Mouse (Mus musculus) adrenal gland, adult 8-10 months (tissue): Measurements from ENCODE around the gene Gnai2. TPM values are rescaled to one million over a fixed set of nuclear protein-coding genes. Genes with fewer than 3 reads are reported as not detected.

ENCODE experiments used
- DNase-seq: peaks from one replicate; pipeline ENCODE4 v3.0.0; 2022
- total RNA-seq, 4 experiments: library from RNA; stranded (reverse); gene quantifications; 2 replicates each; pipeline ENCODE4 v1.2.4; 2022

The Gnai2 gene
- total RNA-seq, 4 experiments from 2014 or later: 229 to 382 (median 295) TPM

- DNase-seq: no peak
Observed at GRCm38 (mm10) chr9:107608741-107609432, 26.3 kb downstream of the Gnai2 start, which contains the start of gene Sema3b. Sema3b (minus strand) TSS chr9:107609229.

DNA sequence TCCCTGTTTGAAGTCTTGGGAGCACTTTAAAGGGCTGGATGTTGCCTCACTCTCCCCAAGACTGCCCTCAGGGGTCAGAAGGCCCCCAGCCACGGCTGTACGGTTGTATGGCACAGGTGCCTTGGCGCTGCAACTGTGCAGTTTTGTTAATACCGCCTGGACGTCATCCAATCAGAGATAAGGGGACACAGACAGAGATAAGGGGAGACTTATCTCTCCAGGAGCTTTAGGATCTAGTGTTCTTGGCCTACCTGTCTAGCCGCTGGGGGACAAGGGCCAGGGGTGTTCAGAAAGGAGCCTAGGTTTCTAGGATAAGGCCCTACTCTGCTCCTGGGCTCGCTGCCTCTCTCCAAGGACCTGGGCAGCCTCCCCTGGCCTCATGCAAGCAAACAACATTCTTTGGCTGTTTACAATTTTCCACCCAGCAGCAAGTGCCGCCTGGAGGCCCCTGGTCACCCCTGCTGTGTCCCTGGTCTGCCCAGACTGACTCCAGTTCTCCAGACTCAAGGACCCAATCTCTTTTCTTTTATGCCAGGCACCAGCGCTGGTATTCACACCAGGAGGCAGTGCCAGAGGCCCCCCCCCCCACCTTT is 27.4 kb downstream of the Gnai2 start:
- DNase-seq: no peak

DNA sequence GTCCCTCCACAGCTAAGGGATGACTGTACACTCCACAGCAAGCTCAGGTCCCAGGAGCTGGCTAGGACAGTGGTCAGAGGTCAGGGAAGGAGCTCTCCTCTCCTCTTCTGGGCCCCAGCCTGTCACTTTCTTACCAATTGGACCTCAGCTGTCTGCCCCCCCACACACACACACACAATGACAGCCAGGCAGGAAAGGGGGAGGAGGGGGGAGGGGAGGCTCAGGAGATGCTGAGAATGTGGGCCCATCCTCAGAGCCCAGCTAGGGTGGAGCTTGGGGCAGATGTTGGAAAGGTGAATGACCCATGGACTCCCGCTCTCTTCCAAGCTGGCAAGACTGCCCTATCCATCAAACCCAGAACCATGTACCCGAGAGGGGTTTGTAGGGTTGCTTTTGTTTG is 28.1 kb downstream of the Gnai2 start:
- DNase-seq: no peak

DNA sequence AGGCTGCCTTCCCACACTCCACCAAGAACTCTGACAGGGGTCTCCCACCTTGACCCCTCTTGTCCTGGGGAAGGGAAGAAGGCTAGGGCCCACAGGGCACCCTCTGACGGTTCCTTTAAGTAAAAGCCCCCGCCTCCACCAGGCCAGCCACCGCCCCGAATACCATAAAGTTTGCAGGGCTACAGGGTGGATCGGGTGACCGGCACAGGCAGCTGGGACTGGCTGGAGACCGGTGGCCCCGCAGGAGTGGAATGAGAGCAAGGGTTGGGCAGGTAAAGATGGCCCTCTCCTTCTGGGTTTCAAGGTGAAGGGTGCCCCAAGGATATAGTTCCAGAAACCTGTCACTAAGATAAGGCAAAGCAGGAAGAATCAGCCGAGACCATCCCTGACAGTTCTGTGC is 28.6 kb downstream of the Gnai2 start:
- no peak for DNase-seq

GRCm38 (mm10) chr9:107605041-107605661 is 30.0 kb downstream of the Gnai2 start:
- DNase-seq: no peak

DNA sequence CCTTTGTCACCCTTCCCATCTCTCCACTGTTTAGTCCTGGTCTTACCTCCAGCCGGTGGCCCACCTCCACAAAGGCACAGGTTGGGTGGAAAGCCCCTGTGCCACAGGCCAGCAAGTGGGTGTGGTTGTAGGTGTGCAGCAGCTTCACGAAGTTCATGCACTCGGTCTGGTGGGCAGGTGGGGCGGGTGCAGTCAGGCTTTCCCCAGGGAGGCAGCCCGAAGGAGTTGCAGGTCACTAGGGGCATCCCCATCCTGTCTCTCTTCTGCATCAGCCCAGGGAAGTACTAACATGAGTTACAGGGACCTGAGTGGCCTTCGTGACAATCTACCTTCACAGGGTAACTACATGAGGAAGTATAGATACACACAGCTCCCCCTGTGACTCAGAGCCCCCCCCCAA is 31.9 kb downstream of the Gnai2 start:
- no peak for DNase-seq

- peak; percentile 81 for DNase-seq
Observed at GRCm38 (mm10) chr9:107602068-107602648, 33.0 kb downstream of the Gnai2 start.

- no peak for DNase-seq
Observed at GRCm38 (mm10) chr9:107601275-107601674, 33.9 kb downstream of the Gnai2 start.

GRCm38 (mm10) chr9:107600745-107601144 is 34.4 kb downstream of the Gnai2 start:
- no peak for DNase-seq

DNA sequence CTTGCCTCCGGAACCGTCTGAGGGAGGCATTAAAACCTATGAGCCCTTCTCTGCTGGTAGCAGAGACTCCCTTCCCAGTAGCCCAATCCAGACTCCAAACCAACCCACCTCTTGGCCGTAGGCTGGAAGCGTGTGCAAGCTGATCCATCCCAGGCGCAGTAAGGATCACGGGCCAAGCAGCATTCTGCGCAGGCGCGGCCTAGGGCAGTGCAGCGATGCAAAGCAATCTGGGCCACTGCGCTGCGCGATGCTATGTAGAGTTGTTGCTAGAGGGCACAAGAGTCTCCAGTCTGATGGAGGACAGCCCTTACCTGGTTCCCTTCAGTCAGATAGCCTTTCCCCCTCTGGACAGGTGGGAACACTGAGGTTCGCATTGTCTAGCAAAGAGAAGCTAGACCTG is 35.3 kb downstream of the Gnai2 start:
- DNase-seq: no peak

- no peak for DNase-seq
Observed at GRCm38 (mm10) chr9:107599433-107599832, 35.7 kb downstream of the Gnai2 start.

- no peak for DNase-seq
Observed at GRCm38 (mm10) chr9:107598385-107598784, 36.8 kb downstream of the Gnai2 start.

GRCm38 (mm10) chr9:107596619-107597569 is 38.3 kb downstream of the Gnai2 start:
- no peak for DNase-seq

DNA sequence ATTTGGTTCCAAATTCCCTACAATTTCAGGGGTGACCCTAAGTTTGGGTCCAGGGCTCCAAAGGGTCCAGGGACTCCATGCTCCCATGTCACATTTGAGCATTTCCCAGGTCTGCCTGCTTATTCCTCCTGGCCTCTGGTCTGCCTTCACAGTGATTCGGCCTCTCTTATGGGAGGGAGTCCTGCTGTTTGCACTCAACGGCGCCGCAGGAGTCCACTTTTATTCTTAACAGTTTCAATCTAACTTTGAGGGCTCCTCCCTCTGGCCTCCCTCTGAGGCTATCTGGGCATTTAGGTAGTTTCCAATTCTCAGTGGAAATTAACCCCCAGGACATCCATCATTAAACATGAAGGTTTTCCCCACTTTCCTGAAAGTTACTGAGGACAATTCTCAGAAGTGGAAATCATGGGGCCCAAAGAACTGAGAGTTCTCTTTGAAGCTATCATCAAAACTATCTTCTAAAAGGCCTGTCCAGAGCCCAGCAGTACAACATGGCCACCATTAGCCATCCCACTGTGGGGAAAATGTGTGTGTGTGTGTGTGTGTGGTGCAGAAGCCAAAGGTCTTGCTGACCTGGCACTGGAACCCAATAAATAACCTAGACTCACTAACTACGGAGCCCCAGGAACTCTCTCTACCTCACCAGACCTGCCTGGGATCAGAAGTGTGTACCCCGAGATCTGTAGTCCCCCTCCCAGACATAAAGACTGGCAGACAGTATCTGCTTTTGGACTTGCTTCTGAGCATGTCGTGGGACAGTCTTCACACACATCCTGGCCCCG is 40.7 kb downstream of the Gnai2 start:
- no peak for DNase-seq

DNA sequence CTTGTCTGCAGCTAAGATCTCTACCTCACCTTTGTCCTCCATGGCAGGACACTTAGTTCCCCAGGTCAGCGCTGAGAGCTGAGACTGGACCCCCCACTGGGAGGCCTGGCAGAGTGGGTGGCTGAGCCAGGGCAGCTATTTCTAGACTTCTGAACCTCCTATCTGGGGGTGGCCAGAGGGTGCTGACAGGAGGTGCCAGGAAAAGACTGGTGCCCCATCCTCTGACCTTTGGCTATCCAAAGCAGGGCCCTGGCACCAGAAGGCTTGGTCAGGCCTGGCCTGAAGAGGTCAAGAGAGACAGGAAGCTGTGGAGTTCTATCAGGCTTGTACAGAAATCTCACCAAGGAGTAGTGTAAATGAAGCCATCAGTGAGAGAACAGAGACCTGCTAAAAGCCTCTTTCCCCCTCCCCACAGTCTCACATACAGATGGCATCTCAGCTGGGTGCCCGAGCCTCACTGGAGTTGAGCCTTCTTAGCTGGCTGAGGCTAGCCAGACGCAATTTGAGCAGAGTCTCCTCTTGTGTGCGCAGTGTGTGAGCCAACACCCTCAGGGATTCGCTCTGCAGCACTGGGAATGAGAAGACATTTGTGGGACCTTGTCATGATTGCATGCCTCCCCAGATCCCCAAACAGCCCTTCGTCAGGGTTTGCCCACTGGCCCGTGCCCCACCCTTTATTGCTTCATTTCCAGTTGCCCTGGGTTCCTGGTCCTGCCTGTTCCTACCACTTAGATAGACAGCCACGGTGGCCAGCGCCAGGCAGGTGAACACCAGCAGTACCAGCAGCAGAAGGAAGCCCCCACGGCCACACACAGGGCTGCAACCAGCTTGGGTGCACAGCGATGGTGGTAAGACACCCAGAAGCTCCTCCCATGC is 41.8 kb downstream of the Gnai2 start:
- no peak for DNase-seq

DNA sequence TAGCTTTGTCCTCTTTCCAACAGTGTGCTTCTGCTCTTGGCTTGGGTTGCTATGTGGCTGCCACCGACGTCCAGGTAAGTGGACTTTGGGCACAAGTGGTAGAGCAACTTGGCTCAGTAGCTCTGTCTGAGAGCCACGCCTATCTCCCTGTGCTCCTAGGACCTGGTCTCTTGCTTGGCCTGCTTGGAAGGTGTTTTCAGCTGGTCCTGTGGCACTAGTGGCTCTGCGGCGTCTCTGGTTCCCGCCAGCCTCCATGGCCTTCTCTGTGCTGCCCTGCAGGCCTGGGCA is 44.5 kb downstream of the Gnai2 start:
- no peak for DNase-seq

- DNase-seq: no peak
Observed at GRCm38 (mm10) chr9:107590058-107590772, 45.0 kb downstream of the Gnai2 start.

- no peak for DNase-seq
Observed at GRCm38 (mm10) chr9:107587833-107588639, 47.1 kb downstream of the Gnai2 start.
